Mouse (Mus musculus) thymus, postnatal 36 days (tissue): ENCODE measurements around the gene 1700025C18Rik.
A peak's percentile ranks its signal among the peaks of the same experiment; 100 is the strongest.

Source experiments
- DNase-seq, 2 experiments: peaks; one replicate each; pipeline ENCODE4 v3.0.0; 2022; ENCODE audit warnings: mixed read lengths in 2 of 2

1700025C18Rik gene

GRCm38 (mm10) chr2:165034131-165035057 is 56.2 kb downstream of the 1700025C18Rik start, which contains the start of gene Ncoa5:
Ncoa5 (minus strand) TSS chr2:165034867.
- DNase-seq = peak; percentile 98 to 99

DNA sequence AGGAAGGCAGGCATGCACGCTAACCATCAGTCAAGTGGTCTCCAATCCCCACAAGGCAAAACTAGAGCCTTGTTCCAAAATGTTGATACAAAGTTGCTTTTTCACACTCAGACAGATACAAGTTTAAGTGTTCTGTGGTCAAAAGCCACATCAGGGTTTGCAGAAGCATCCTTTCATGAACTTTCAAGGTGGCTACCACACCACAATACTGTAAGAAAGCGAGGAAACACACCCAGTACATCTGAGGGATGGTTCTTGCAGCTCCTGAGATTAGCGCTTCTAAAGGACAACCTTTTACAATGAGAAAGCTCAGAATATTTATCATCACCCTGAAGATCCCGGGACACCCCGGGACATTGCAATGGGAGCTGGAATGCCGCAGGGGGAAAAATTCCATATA is 57.2 kb downstream of the 1700025C18Rik start:
- no peak for DNase-seq

GRCm38 (mm10) chr2:165032533-165032932 is 58.0 kb downstream of the 1700025C18Rik start:
- DNase-seq = no peak
